Mouse (Mus musculus): ENCODE results near the gene Mzf1.

Gene Mzf1

DNA sequence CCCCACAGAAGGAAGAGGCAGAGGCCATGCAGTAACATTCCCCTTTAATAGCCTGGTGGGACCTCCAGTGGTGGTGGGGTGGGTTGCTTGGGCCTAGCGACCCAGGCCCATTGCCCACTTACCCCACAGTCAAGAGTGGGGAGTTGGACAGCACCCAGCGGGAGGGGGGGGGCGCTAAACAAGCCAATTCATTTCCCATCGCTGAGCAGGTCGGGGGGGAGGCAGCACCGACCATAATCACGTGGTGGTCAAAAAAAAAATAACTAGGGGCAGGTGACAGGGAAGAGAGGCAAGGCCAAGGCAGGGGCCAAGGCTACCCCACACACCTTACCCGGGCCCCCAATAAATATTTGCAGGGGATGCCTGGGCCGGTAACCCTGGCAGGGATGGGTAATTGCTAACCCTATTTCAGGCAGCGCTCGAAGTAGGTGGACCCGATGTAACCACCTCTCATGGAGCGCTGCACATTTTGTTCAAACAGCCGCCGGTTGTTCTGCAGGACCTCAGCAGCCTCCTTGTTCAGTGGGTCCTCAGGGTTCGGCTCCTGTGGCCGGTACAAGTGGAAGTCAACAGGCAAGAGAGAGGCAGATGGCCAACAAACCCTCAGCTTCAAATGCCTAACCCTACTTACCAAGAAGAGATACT is 19.2 kb downstream of the Mzf1 start:
- DNase-seq (ENCODE audit: extremely low read depth, insufficient read length, low spot score): no peak

DNA sequence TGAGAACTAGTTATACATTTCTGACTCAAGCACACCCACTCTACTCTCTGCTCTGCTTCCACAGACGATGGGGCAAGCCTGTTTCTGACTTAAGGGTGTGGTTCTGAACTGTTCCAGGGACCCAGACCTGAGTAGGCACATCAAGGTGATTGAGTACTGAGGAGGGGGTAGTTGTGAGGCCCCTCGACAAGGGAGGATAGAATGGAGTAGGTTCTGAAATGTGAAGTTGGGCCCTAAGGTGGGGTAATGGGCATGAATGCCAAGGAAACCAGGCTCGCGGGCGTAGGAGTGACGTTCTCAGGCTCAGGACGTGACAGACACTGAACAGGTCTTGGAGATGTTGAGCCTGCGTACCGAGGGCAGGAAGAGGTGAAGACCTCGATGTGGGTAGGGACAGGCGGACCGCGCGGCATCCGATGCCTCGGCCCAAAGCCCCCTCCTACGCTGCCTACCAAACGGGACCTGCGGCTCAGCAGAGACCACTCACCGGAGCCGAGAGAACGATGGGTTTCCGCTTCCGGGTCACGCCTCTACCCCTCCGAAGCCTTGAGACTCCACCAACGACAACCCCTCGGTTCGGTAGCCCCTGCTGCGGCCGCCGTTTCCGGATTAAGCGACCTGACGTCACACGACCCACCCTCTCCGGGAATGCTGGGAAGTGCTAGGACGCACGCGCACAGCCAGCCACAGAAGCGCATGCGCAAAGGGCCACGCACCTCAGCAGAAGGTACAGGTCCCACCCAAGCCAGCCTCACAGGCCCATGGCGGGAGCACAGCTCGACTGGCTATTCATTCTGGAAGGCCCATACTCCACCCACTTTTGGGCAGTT is 20.2 kb downstream of the Mzf1 start, which contains the start of gene Chmp2a:
Chmp2a (minus strand) TSS at position 660 of the 830 bp plus-strand sequence.
- peak; percentile 95 for DNase-seq (ENCODE audit: extremely low read depth, insufficient read length, low spot score)

DNA sequence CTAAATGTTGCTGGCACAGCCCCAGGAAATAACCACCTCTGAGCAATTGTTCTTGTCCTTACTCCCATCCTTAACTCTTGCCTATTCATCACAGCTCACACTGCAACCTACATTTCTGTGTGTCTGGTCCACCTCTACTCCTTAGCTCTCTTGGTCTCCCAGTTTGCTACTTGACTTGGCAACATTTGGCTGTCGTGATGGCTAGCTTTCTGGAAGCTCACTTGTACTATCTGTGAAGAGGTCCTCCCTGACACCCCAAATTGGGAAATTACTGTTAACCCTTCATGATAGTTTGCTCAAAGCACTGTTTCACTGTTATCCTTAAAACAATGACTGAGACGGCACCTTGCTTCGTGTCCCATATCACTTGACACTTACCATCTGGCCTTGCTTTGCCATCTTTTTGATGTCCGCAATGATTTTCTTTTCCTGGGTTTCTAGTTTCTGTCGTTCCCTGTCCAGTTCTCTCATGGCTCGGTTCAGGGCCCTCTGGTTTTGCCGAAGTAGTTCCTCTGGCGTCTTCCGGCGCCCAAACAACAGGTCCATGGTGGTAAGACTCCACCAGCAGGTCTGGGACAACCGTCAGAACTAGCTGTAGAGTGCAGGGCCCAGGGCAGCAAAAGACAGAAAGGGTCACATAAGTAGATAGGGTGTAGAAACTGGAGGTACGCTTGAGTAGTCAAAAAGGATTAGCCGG is 21.0 kb downstream of the Mzf1 start:
- no peak for DNase-seq (ENCODE audit: extremely low read depth, insufficient read length, low spot score)

DNA sequence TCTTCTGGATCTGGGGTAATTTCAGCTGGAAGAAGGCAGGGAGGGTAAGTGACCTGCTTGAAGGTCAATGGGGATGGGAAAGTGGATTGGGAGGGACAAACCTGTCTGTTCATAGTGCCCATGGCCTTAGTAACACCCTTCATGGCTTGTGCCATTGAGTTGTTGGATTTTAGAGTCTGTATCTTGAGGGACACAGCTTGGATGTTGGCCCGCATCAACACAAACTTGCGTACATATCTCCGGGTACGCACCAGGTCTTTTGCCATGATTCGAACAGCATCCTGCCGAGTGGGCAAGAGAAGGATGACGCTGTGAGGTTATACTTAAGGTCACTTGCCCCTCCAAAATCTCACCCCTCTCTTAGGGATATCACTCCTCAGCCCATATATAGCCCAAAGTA is 22.0 kb downstream of the Mzf1 start:
- DNase-seq (ENCODE audit: extremely low read depth, insufficient read length, low spot score): no peak

DNA sequence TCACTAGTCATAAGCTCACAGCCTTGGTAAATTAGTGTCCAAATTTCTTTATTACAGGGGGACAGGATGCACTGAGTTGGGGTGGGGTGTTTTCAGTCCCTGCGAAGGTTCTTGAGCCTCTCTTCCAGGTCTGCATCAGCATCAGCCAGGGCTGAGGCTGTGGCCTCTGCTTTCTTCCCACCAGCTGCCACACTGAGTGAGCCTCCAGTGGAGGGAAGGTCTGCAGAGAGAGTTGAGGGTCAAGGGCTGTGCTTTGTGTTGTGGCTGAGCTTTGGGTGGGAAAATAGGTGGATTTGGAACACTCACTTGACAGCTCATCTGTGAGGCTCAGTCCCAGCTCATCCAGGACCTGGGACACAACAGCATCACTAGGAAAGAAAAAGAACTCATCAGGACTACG is 22.6 kb downstream of the Mzf1 start:
- DNase-seq (ENCODE audit: extremely low read depth, insufficient read length, low spot score): no peak

DNA sequence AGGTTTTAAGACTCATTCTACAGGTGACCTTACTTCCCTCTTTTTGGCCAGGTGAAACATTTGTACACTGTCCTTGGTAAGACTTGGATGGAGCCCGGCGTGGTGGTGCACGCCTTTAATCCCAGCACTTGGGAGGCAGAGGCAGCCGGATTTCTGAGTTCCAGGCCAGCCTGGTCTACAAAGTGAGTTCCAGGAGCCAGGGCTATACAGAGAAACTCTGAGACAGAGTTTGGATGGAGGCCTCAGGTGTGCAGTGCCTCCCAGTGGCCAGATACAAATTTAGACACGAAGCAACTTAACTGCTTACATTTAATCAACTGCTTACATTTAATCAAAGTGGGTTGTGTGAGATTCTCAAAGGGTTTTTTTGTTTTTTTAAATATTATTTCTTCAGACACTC is 23.5 kb downstream of the Mzf1 start:
- no peak for DNase-seq (ENCODE audit: extremely low read depth, insufficient read length, low spot score)

DNA sequence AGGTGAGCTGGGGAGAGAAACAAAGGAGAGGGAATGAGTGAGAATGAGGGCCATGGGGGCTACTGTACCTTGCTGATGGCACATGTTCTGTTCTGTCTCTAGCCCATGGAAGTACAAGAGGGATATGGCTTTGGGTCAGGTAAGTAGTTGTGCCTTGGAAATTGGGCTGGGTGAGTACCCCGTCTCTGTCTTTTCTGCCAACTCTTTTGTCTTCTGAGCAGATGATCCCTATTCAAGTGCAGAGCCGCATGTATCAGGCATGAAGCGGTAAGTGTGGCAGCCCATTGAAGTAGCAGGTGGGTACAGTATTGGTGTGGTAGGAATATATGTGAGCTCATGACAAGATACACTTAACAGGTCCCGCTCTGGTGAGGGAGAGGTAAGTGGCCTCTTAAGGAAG is 25.6 kb downstream of the Mzf1 start:
- DNase-seq (ENCODE audit: extremely low read depth, insufficient read length, low spot score): no peak

DNA sequence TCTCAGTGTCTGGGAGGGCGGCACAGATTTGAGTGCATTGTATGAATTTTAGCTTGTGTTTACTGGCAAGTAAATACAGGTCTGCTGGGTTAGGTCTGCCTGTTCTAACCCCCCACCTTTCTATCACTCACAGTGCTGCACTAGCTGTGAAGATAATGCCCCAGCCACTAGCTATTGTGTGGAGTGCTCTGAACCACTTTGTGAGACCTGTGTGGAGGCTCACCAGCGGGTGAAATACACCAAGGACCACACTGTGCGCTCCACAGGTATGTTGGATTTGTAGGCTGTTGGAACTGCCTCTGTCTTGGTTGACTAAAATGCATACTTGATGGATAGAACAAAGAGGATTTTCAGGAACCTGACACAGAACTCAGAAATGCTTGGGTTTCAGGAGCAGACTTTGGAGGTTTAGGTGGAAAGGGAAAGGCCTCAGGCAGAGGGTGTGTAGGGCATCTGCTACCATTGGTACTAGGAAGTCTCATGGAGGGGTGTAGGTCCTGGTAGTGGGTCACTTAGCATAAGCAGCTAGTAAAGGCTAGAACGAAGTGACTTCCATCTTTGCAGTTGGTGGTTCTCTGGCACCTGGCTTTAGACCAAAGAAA is 29.0 kb downstream of the Mzf1 start:
- no peak for DNase-seq (ENCODE audit: extremely low read depth, insufficient read length, low spot score)

DNA sequence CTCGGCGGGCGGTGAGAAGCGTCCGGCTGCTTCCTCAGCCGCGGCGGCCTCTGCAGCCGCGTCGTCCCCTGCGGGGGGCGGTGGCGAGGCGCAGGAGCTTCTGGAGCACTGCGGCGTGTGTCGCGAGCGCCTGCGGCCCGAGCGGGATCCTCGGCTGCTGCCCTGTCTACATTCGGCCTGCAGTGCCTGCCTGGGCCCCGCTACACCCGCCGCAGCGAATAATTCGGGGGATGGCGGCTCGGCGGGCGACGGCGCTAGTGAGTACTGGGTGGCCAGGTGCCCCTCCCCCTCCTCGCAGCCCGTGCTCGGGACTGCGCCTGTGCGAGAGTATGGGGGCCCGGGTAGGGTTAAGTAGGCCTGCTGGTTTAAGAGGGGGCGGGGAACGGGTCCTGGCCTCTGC is 29.8 kb downstream of the Mzf1 start:
- peak; percentile 77 for DNase-seq (ENCODE audit: extremely low read depth, insufficient read length, low spot score)

DNA sequence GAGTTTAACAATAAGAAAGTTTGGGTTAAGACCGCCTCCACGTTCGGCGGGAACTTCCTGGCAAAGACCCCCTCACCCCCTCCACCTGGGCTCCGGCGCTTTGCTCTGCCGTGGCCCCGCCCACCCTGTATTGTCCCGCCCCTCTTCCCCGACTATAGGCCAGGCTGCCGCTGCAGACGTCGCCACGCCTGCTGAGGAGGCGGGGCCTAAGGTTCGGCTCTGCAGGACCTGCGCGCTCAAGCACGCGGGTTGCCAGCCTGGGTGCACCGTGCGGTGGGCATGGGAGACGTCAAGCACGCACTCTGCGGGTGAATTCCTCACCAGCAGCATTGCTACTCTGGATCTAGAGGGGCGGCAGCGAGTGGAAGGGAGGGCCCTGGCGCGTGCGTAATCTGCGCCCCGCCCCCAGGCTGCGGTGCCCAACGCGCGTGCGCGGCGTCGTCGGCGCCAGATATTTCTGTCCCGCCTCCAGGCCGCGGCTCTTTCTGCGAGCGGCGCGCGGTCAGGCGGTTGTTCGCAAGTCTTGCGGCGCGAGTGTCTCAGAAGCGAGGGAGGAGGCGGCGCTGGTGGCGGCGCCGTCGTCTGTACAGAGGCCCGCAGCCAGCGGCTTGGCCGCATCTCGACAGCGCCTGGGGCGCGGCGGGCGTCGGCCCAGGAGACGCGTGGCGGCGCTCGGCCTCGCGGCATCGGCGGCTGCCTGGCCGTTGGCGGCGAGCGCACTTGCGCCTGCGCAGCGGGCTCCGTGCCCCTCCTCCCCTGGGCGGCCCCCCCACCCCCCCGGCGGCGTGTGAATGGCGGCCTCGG is 30.4 kb downstream of the Mzf1 start:
- peak; percentile 93 for DNase-seq (ENCODE audit: extremely low read depth, insufficient read length, low spot score)

DNA sequence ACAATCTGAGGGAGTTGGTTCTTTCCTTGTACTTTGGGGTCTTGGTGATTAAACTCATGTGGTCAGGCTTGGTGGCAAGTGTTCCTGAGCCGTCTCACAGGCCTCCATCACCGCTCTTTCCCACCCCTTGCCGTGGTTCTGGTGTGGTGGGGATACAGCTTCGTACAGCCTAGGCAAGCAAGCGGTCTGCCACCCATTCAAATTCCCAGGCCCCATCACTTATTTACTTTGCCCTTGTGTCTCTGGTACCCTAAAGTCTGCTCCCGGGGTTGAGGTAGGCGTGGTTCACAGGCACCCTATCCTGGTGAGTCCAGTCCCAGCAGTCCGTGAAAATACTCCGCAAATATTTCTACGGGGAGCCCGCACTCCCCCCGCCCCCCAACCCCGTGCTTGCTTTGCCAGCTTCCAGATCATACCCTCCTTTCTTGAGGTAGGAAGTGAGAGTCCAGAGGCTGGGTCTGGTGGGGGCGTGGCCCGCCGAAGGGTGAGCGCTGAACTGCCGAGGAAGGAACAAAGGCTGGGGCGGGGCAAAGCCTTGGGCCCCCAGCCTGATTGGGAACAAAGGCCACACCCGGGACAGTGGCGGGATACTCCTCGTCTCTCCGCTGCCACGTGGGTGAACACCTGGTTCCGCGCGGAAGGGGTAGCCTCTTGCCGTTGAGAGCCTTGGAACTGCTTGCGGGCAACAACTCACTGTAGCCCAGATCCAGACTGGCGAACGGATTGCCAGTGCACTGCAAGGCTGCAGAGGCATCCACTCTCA is 31.6 kb downstream of the Mzf1 start:
- DNase-seq (ENCODE audit: extremely low read depth, insufficient read length, low spot score): no peak

DNA sequence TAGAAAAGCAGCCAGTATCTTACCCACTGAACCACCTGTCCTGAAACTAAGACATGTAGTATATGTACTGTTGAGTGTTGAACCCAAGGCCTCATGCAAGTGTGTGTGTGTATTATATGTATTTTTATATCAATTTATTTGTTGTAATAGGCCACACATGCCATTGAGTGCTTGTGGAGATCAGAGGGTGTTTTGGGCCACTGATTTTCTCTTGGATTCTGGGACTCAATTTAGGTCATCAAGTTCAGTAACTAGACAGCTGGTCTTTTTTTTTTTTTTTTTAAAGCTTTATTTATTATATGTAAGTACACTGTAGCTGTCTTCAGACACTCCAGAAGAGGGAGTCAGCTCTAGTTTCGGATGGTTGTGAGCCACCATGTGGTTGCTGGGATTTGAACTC is 39.3 kb downstream of the Mzf1 start:
- DNase-seq (ENCODE audit: extremely low read depth, insufficient read length, low spot score): no peak

DNA sequence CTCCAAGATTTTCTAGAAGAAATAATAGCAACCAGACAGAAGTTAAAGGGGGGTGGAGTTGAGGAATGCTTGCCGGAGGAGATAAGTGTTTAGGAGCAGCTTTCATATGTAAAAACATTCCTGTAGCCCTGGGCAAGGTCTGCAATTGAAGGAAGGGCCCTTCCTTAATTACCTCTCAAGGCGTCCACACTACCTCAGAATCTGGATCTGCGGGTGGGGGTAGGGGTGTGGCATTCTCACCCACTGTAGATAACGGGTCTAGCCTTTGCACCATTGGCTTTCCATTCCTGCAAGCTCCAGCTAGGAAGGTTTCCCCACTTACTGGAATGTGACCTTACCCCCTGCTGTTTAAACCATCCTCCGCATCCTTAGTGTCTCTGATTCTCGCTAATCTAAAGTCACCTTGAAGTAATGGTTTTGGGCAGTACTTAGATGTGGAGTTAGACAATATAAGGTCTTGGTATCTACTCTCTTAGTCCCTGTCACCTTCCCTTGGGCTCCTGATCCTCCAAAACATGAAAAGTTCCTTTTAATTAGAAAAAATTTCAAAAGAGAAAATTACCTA is 40.2 kb downstream of the Mzf1 start:
- no peak for DNase-seq (ENCODE audit: extremely low read depth, insufficient read length, low spot score)

DNA sequence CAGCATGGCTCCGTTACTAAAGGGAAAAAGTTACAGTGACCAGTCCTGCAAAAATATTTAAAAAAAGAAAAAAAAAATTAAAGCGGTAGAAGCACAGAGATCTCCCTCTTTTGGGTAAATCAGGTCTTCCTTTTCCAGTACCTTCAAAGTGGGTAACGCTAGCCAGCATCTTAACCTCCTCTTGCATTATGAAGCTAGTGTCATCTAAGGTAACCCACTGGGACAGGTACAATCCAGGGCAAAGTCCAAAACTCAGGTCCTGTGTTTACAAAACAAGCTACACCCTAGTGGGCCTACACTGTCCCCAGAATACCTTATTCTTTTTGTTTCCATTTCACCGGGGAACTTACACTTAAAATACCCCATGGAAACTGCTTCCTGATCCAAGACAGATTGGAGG is 40.9 kb downstream of the Mzf1 start:
- DNase-seq (ENCODE audit: extremely low read depth, insufficient read length, low spot score): no peak

DNA sequence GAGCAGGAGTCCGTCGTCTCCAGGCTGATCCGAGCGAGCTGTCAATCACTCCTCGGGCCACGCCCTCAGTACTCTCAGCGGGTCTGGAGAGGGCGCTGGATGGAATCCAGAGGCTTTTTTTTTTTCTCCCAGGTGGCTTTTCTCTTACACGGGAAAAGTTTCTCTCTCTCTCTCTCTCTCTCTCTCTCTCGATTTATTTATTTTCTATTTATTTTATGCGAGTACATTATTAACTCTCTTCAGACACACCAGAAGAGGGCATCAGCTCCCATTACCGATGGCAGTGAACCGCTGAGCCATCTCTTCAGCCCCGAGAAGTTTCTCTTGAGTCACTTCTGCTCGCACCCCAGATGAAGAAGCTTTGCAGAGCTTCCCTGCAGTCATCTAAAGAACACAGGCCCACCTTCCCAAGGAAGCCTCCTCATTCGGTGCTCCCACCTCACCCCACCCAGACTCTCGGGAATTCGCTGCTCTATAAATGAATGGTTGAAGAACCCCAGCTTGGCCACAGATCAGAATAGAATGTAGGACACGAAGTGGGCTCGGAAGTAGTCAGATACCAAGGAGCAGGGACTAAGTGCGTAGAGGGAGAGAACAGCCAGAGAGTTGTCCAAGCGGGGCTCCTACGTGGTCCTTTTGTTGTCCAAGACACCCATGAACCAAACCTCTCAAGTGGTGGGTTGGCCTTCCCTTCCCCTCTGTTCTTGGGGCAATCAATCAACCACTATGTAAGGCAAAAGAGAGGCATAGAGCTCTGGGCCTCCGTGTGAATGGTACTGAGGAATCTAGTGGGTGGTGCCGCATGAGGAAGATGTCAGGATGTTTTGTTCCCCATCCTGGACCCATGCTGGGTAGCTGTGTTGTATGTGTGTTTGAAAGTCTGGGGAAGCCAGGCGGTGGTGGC is 44.3 kb downstream of the Mzf1 start, which contains the start of gene Zbtb45:
Zbtb45 (minus strand) TSS at position 30 of the 904 bp plus-strand sequence.
- DNase-seq (ENCODE audit: extremely low read depth, insufficient read length, low spot score): no peak

DNA sequence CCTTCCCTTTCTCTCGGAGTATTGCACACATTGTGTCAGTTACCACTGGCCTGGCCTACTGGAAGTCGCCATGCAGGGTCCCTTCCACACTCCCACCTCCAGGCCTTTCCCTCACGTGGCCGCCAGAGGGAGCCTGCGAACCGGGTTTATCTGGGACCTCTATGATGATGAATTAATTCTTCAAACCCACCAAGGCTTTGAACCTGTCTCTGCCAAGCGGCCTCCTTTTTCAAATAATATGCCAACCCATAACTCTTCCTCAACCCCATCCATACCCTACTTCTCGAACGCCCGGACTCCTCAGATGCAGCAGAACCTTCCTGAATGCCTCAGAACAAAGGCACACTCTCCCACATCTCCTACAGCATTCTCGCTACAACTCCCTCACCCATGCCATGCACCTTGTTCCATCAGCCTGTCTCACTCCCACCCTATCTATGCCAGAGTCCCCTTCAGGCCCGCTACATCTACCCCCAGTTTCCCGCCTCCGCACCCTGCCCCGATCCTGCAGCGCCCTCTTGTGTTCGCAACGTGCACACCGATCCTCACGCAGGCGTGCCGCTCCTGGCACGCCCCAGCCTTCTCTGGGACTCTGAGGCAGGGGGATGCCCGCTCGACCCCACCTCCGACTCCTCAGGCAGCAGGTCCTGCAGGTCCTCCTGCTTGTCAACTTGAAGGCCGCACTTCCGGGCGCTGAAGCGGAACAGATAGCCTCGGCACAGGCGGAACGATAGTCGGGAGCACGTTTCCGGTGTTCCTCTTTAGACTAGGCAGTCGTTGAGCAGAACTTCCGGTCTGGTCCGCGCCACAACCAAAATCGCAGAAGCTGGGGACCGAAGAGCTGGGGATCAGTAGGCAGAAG is 45.2 kb downstream of the Mzf1 start:
- peak; percentile 96 for DNase-seq (ENCODE audit: extremely low read depth, insufficient read length, low spot score)

DNA sequence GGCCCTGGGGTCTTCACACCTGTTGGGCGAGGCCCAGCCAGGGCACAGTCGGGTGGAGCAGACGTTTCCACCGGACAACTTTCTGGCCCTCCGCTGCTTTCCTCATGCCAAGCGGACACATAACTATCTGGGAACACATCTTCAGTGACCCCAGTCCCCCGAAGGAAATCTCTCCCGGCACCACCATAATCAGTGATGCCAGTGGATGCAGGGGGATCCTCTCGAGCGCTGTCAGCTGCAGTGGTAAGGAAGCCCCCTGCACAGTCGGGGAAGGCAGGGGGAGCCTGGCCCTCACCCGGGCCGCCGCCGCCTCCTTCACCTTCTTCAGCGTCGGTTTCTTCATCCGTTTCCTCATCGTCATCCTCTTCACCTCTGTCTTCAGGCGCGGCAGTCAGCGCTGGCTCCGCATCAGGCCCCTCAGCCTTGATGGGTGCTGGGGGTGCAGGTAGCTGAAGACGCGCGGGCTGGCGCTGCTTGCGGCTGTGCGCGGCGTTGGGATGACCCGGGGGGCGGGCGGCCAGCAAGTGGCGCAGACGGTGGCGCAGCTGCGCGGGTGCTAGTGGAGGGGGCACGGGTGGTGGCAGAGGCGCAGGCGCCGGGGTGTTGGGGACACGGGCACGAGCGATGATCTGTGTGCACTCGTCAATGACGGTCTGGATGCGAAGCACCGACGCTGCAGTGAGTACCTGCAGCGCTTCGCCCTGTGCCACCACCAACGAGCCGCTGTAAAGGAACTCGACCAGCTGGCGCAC is 47.0 kb downstream of the Mzf1 start:
- DNase-seq (ENCODE audit: extremely low read depth, insufficient read length, low spot score): no peak
